Mouse (Mus musculus) Patski (cell line): ENCODE measurements around the gene Lca5. TPM values are rescaled to one million over a fixed set of nuclear protein-coding genes. Genes with fewer than 3 reads are reported as not detected.

Source experiments
- ATAC-seq: fragments of 100-300 bp; one replicate; pipeline ENCODE4 v1.8.0; 2021
- CTCF ChIA-PET: fragments of 350-600 bp; sonication (Branson Sonifier 250); formaldehyde crosslinking; loops from one replicate; lab custom pipeline; 2022; ENCODE audit warnings: inconsistent platforms; lab: Charles Lee
- POLR2A ChIA-PET: fragments of 350-600 bp; sonication (Branson Sonifier 250); formaldehyde crosslinking; loops from one replicate; lab custom pipeline; 2022; ENCODE audit warnings: antibody characterized with exemption, inconsistent platforms; lab: Charles Lee
- DNase-seq: peaks from one replicate; pipeline ENCODE4 v3.0.0-alpha.2; 2011; ENCODE audit warnings: low read depth, low spot score
- H3K27me3 ChIP-seq: fragments of 371-371 bp; one replicate; pipeline ENCODE4 v1.5.1; 2021
- CTCF ChIP-seq: fragments of 100-300 bp; IDR thresholded peaks from one replicate; pipeline ENCODE4 v1.5.1; 2021
- in situ Hi-C: fragments of 300-500 bp; cut with MboI; formaldehyde crosslinking; loops from 3 replicates; pipeline ENCODE4 v1.11.1; 2018; ENCODE audit warnings: low pct_unique_long_range_greater_than_20kb, mixed read lengths
- polyA plus RNA-seq: library from polyadenylated mRNA; unstranded; gene quantifications from one replicate; pipeline ENCODE4 v1.2.3, GENCODE M21; 2021

The Lca5 gene
- 5.0 TPM for polyA plus RNA-seq

DNA sequence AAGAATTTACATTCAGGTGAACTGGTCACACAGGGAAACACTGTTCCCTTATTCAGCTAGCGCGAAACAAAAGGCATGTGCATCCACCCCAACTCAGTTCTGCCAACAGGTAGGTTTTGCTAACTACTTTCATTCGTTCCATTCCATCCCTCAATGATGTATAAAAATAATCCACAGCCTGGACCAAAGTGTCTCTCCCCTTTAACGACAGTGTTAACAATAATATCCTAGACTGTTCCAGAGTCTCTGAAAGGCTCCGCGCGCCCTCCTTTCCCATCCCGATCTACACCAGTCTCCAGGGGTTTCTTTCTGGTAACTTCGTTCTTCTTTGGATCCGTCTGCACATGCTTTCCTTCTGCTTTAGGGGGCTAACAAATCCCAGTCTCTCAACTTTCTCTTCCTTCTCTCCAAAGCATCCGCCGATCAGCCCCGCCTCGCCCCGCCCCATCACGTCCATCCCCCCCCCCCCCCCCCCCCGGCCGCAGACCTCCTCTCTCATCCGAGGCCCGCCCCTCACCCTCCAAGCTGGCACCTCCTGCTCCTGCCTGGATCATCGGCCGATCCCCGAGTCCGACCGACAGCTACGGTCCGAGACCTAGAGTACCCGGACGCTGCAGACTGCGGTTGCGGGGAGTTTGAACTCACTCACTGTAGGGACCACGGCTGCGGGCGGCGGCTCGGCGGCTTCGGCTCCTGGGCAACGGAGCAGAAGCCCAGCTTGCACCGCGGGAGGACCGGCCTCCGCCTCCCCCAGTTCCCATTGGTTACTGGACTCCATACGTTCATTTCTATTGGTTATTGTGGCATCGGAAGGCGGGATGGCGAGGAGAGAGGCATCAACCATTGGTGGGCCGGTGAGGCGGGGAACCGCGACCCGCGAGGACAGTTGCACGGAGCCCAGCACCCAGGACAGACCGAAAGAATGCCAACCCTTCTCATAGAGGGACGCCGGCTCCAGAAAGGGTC, at the start of gene Lca5:
Gene Lca5, minus strand, starts transcription at position 736 of the 966 bp plus-strand sequence.
- TF ChIP-seq CTCF = no peak
- CTCF ChIA-PET = interaction anchor here (1.1 kb wide), 1 partner anchor 117 kb away, joined by 3 read pairs; no protein-coding TSS in a partner anchor
- H3K27me3 ChIP-seq = no peaks in the 10 kb centered on the region
- peak; percentile 99 for ATAC-seq
- DNase-seq = peak; percentile 75
- POLR2A ChIA-PET = interaction anchor here (0.6 kb wide), 1 partner anchor 37 kb away, joined by 4 read pairs; no protein-coding TSS in a partner anchor
- in situ Hi-C loops = no loop called here

DNA sequence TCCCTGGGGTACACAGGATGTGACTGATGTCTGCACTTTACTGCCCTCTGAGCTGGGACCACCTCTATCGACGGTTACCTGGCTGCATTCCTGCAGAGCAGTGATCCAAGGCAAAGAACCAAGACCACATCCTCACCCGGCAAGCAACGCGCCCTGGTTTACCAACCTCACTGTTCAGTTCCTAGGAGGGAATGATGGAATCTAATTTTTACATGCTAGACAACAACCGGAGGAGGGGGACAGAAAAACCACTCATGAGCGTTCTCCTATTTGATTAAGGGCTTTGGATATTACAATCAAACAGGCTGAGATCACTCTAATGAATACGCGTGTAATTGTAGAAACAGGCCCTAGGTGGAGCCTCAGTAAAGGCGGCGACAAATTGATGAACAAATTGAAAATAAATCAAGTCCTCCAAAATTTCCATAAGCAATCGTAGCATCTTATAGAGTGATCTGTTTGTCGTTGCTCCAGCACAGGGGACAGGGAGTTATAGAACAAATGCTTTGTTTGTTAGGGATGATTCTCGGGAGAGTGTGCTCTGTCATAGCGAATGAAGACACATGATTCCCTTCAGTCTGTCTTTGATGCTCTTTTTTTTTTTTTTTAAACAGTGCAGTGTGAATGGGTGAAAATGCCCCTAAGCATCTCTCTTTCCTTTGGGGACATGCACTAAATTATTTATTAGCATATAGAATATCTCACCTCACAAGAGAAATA, 47.7 kb upstream of the Lca5 start:
- ATAC-seq = no peak
- peaks cover 12% of the 10 kb centered on the region for H3K27me3 ChIP-seq
- in situ Hi-C loops = loop anchor here (5.0 kb wide), 1 partner anchor 124 kb away; no protein-coding TSS in a partner anchor
- CTCF ChIA-PET = no interaction called here
- TF ChIP-seq CTCF = peak; percentile 52
- no peak for DNase-seq
- POLR2A ChIA-PET = no interaction called here

DNA sequence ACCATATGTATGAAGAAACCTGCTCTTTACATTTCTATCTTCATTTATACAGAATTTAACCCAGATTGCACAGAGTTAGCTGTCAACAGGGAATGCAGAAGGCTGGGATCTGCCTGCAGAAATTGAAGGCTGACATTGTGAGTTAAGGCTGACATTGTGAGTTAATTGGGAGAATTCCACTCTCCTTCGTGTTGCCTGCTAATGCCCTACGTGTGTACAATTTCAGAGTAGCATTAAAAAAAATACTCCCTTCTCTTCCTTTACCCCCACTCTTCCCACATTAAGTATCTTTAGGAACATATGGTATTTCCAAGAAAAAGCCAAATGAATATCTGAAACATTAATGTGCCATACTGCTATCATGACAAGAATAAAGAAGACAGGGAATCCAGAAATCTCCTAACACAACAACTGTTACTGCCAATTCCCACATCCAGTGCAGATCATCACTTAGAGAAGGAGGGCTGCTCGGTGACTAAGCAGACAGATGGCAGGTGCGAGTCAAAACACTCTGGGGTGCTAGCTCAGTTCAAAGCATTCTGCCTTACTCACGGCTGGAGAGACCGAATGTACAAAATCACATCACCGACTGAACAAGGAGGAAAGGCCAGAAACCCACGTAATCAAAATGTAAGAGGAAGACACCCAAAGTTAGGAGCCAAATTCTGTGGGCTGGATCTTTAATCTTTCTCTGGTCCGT, 47.0 kb upstream of the Lca5 start:
- ChIA-PET CTCF (interaction anchor here (1.3 kb wide), 1 partner anchor 14 kb away, joined by 3 read pairs; no protein-coding TSS in a partner anchor), POLR2A (no interaction called here)
- no peak for DNase-seq
- no peak for ATAC-seq
- TF ChIP-seq CTCF = no peak
- in situ Hi-C loops = loop anchor here (5.0 kb wide), 1 partner anchor 124 kb away; no protein-coding TSS in a partner anchor
- H3K27me3 ChIP-seq = peaks cover 12% of the 10 kb centered on the region

DNA sequence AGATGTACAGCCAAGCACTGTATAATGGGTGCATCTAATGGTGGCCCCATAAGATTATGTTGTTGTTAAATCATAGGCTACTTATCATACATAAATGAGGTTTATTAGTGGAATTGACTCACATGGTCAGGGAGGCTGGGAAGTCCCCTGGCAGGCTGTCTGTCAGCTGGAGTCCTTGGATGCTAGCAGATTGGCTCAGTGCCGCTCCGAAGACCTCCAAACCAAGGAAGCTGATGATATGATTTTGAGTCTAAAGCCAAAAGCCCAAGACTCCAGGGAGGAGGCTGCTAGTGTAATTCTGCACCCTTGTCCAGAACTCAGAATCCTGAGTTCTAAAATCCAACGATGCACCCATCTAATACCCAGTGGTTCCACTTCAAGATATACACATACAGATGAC, 45.0 kb upstream of the Lca5 start:
- CTCF ChIA-PET = no interaction called here
- no peak for TF ChIP-seq CTCF
- in situ Hi-C loops = loop anchor here (5.0 kb wide), 1 partner anchor 126 kb away; no protein-coding TSS in a partner anchor
- peaks cover 6% of the 10 kb centered on the region for H3K27me3 ChIP-seq
- POLR2A ChIA-PET = no interaction called here
- DNase-seq (no peak), ATAC-seq (no peak)

DNA sequence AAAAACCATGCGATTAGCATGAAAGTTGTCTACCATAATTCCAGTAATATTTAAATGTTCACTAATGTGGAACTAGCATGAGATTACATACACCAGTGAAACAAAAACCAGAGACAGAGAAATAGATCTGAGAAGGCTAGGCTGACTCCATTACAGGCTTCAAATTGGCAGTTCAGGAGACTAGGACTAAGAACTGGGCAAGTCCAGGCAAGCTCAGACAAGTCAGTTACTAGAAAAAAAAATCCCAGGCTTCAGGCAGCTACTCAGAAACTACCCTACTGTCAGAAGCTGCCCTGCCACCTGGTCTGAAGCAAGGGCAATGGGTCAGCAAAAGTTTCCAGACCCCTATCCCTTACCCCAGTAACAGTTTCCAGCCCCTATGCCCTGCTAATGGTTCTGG, 44.4 kb upstream of the Lca5 start:
- peaks cover 4% of the 10 kb centered on the region for H3K27me3 ChIP-seq
- no peak for TF ChIP-seq CTCF
- in situ Hi-C loops = loop anchor here (5.0 kb wide), 1 partner anchor 127 kb away; no protein-coding TSS in a partner anchor
- CTCF ChIA-PET = no interaction called here
- no peak for ATAC-seq
- DNase-seq = no peak
- POLR2A ChIA-PET = no interaction called here

DNA sequence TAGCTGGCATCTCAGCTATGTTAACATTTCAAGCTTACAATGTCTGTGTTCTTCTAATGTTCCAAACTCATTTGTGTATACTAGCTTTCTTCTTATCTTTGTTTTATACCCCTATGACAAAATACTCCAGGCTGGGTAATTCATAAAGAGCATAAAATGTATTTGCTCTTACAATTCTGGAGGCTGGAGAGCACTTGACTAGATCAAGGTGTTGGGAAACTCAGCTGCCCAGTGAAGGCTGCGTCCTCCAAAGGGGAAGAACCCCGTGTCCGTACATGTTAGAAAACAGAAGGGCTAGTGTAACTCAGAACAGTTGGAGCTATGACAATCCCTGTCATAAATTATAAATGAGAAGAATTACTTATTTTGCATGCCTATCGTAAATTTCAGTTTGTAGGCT, 42.5 kb upstream of the Lca5 start:
- DNase-seq = no peak
- no peak for ATAC-seq

DNA sequence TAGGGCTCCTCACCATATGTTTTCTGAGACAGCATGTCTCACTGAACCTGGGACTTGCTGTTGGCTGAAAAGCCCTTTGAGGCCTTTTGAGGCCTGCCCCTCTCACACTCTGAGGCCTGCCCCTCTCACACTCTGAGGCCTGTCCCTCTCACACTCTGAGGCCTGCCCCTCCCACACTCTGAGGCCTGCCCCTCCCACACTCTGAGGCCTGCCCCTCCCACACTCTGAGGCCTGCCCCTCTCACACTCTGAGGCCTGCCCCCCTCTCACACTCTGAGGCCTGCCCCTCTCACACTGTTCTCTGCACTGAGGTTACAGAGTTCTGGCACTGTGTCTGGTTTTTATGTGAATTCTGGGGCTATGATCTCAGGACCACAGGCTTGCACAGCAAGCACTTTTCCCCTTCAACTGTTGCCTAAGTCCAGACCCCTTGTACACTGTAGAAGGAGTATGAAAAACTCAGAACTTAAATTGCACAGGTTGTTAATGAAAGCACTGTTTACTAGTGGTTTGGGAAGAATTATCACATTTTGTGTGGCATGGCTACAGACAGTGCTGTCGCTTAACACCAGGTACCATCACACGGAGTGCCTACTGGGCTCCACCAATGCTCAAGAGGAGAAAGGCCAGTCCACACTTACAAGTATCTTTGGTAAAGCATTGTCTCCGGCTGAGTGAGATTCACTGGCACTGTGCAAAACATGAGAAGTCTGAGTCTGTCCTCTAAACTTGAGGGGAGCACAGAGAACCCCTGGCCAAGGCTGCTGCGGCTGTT, 41.4 kb upstream of the Lca5 start:
- CTCF ChIA-PET = no interaction called here
- in situ Hi-C loops = no loop called here
- DNase-seq (no peak), ATAC-seq (no peak)
- POLR2A ChIA-PET = no interaction called here
- no peak for TF ChIP-seq CTCF
- no peaks in the 10 kb centered on the region for H3K27me3 ChIP-seq

More for the DNA sequence above, 42.5 kb upstream of the Lca5 start:
- H3K27me3 ChIP-seq = no peaks in the 10 kb centered on the region
- TF ChIP-seq CTCF = no peak
- ChIA-PET POLR2A (no interaction called here), CTCF (no interaction called here)
- in situ Hi-C loops = no loop called here

DNA sequence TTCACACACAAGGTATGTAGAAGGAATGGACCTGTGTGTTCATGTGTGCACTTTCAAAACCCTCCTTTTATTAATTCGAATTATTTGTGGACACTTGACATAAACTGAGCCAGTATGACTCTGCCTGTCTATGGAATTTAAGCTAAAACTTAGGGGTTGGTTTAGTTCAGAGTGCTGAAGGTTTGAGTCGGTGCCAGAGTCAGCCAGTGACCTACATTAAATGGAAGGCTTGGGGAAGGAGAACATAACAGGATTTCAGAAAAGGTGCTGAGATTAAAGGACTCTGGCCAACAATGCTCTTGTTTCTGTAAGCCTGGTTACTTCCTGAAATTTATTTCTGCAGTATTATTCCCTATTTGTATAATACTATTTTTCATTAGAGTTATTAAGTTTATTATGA, 28.9 kb upstream of the Lca5 start:
- no peak for TF ChIP-seq CTCF
- peaks cover 7% of the 10 kb centered on the region for H3K27me3 ChIP-seq
- ChIA-PET CTCF (no interaction called here), POLR2A (no interaction called here)
- no peak for ATAC-seq
- no peak for DNase-seq
- in situ Hi-C loops = no loop called here

DNA sequence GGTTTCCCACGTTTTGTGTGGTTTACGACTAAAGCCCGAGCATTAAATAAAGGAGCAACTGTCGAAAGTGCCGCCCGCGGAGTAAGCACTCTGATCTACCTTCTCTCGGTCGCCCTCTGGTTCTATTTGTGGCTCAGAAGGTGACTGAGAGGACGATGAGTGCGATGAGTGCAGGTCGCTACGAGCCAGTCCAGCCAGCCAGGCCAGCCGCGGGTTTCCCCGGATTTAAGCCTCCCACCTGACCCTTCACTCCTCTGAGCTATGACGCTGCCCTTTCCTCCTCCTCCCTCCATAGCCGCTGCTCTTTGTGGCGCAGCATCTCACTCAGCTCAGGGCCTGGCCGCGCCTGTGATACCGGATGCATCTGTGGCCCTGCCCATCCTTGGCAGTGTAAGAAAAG, 6.8 kb upstream of the Lca5 start:
- POLR2A ChIA-PET = no interaction called here
- H3K27me3 ChIP-seq = peaks cover 5% of the 10 kb centered on the region
- DNase-seq (no peak), ATAC-seq (no peak)
- no peak for TF ChIP-seq CTCF
- in situ Hi-C loops = no loop called here
- CTCF ChIA-PET = no interaction called here
